Mouse (Mus musculus): ENCODE results near the gene Man1c1. TPM values are rescaled to one million over a fixed set of nuclear protein-coding genes. Genes with fewer than 3 reads are reported as not detected.

Gene Man1c1
- polyA plus RNA-seq, 1 experiment from 2014 or later: 3.7 TPM

GRCm38 (mm10) chr4:134651358-134651757 lies 52.7 kb downstream of the Man1c1 start:
- no peak overlapping the region for H3K4me2 ChIP-seq (replicated peaks; ENCODE audit: low read depth, low read length)
- H3K36me3 ChIP-seq (ENCODE audit: insufficient read depth, low read length): no peaks in the 10 kb centered on the region
- H3K9ac ChIP-seq (replicated peaks; ENCODE audit: low read length): no peak overlapping the region
- no peak overlapping the region for H3K4me3 ChIP-seq (ENCODE audit: low read length)
- no peaks in the 10 kb centered on the region for H3K9me3 ChIP-seq (ENCODE audit: low read length)
- no peak for ATAC-seq (ENCODE audit: low FRiP score, low TSS enrichment)
- no peak overlapping the region for H3K27ac ChIP-seq (ENCODE audit: low read length)
- no peaks in the 10 kb centered on the region for H3K27me3 ChIP-seq (ENCODE audit: insufficient read depth, low read length)
- 54% methylated on average over 7 of the region's 7 CpGs for WGBS
- H3K4me1 ChIP-seq (ENCODE audit: insufficient read depth, low read length): no peaks in the 10 kb centered on the region

- WGBS: 90% methylated on average over 21 of the region's 21 CpGs
- no peak for ATAC-seq (ENCODE audit: low FRiP score, low TSS enrichment)
- no peak overlapping the region for H3K4me2 ChIP-seq (replicated peaks; ENCODE audit: low read depth, low read length)
Measured at GRCm38 (mm10) chr4:134645042-134645948, 58.8 kb downstream of the Man1c1 start.

GRCm38 (mm10) chr4:134644410-134644809 lies 59.7 kb downstream of the Man1c1 start:
- H3K4me1 ChIP-seq (ENCODE audit: insufficient read depth, low read length): no peaks in the 10 kb centered on the region
- no peaks in the 10 kb centered on the region for H3K36me3 ChIP-seq (ENCODE audit: insufficient read depth, low read length)
- H3K9ac ChIP-seq (replicated peaks; ENCODE audit: low read length): no peak overlapping the region
- no peak overlapping the region for H3K27ac ChIP-seq (ENCODE audit: low read length)
- no peaks in the 10 kb centered on the region for H3K9me3 ChIP-seq (ENCODE audit: low read length)
- H3K4me2 ChIP-seq (replicated peaks; ENCODE audit: low read depth, low read length): no peak overlapping the region
- ATAC-seq (ENCODE audit: low FRiP score, low TSS enrichment): no peak
- no peaks in the 10 kb centered on the region for H3K27me3 ChIP-seq (ENCODE audit: insufficient read depth, low read length)
- 89% methylated on average over 6 of the region's 6 CpGs for WGBS
- H3K4me3 ChIP-seq (ENCODE audit: low read length): no peak overlapping the region

More at GRCm38 (mm10) chr4:134645042-134645948, 58.8 kb downstream of the Man1c1 start:
- Histone ChIP-seq H3K4me1 (ENCODE audit: insufficient read depth, low read length) (no peaks in the 10 kb centered on the region), H3K4me3 (ENCODE audit: low read length) (no peak overlapping the region), H3K27me3 (ENCODE audit: insufficient read depth, low read length) (no peaks in the 10 kb centered on the region), H3K36me3 (ENCODE audit: insufficient read depth, low read length) (no peaks in the 10 kb centered on the region), H3K9me3 (ENCODE audit: low read length) (no peaks in the 10 kb centered on the region), H3K27ac (ENCODE audit: low read length) (no peak overlapping the region), H3K9ac (replicated peaks; ENCODE audit: low read length) (no peak overlapping the region)

- Histone ChIP-seq H3K9ac (replicated peaks; ENCODE audit: low read length) (no peak overlapping the region), H3K27ac (ENCODE audit: low read length) (no peak overlapping the region), H3K4me3 (ENCODE audit: low read length) (no peak overlapping the region), H3K4me1 (ENCODE audit: insufficient read depth, low read length) (no peaks in the 10 kb centered on the region), H3K27me3 (ENCODE audit: insufficient read depth, low read length) (no peaks in the 10 kb centered on the region), H3K4me2 (replicated peaks; ENCODE audit: low read depth, low read length) (no peak overlapping the region), H3K9me3 (ENCODE audit: low read length) (0 out of 2 replicates have a peak, but pooled peaks cover 9% of the 10 kb centered on the region), H3K36me3 (ENCODE audit: insufficient read depth, low read length) (no peaks in the 10 kb centered on the region)
- 79% methylated on average over 30 of the region's 30 CpGs for WGBS
- no peak for ATAC-seq (ENCODE audit: low FRiP score, low TSS enrichment)
Measured at GRCm38 (mm10) chr4:134641711-134642516, 62.2 kb downstream of the Man1c1 start.

GRCm38 (mm10) chr4:134639325-134639724 lies 64.8 kb downstream of the Man1c1 start:
- WGBS: 57% methylated on average over 7 of the region's 7 CpGs
- Histone ChIP-seq H3K9me3 (ENCODE audit: low read length) (0 out of 2 replicates have a peak, but pooled peaks cover 9% of the 10 kb centered on the region), H3K4me2 (replicated peaks; ENCODE audit: low read depth, low read length) (no peak overlapping the region)

GRCm38 (mm10) chr4:134638111-134638550 lies 66.0 kb downstream of the Man1c1 start:
- 40% methylated on average over 5 of the region's 5 CpGs for WGBS

More at GRCm38 (mm10) chr4:134639325-134639724, 64.8 kb downstream of the Man1c1 start:
- H3K4me3 ChIP-seq (ENCODE audit: low read length): no peak overlapping the region
- H3K9ac ChIP-seq (replicated peaks; ENCODE audit: low read length): no peak overlapping the region
- no peaks in the 10 kb centered on the region for H3K4me1 ChIP-seq (ENCODE audit: insufficient read depth, low read length)
- H3K27me3 ChIP-seq (ENCODE audit: insufficient read depth, low read length): no peaks in the 10 kb centered on the region
- no peak overlapping the region for H3K27ac ChIP-seq (ENCODE audit: low read length)
- H3K36me3 ChIP-seq (ENCODE audit: insufficient read depth, low read length): no peaks in the 10 kb centered on the region
- no peak for ATAC-seq (ENCODE audit: low FRiP score, low TSS enrichment)

GRCm38 (mm10) chr4:134636406-134636805 lies 67.7 kb downstream of the Man1c1 start:
- WGBS: 45% methylated on average over 8 of the region's 8 CpGs
- Histone ChIP-seq H3K9me3 (ENCODE audit: low read length) (0 out of 2 replicates have a peak, but pooled peaks cover 9% of the 10 kb centered on the region), H3K4me3 (ENCODE audit: low read length) (no peak overlapping the region), H3K27ac (ENCODE audit: low read length) (no peak overlapping the region), H3K27me3 (ENCODE audit: insufficient read depth, low read length) (no peaks in the 10 kb centered on the region), H3K4me2 (replicated peaks; ENCODE audit: low read depth, low read length) (no peak overlapping the region), H3K9ac (replicated peaks; ENCODE audit: low read length) (no peak overlapping the region), H3K4me1 (ENCODE audit: insufficient read depth, low read length) (peaks cover 26% of the 10 kb centered on the region), H3K36me3 (ENCODE audit: insufficient read depth, low read length) (no peaks in the 10 kb centered on the region)
- peak; percentile 8; the same call in 1 of the 2 replicates for ATAC-seq (ENCODE audit: low FRiP score, low TSS enrichment)

More at GRCm38 (mm10) chr4:134638111-134638550, 66.0 kb downstream of the Man1c1 start:
- no peak for ATAC-seq (ENCODE audit: low FRiP score, low TSS enrichment)
- H3K9me3 ChIP-seq (ENCODE audit: low read length): 0 out of 2 replicates have a peak, but pooled peaks cover 9% of the 10 kb centered on the region
- no peaks in the 10 kb centered on the region for H3K27me3 ChIP-seq (ENCODE audit: insufficient read depth, low read length)
- no peaks in the 10 kb centered on the region for H3K36me3 ChIP-seq (ENCODE audit: insufficient read depth, low read length)
- H3K27ac ChIP-seq (ENCODE audit: low read length): no peak overlapping the region; the same call in 1 of the 2 replicates
- H3K4me2 ChIP-seq (replicated peaks; ENCODE audit: low read depth, low read length): no peak overlapping the region
- H3K4me3 ChIP-seq (ENCODE audit: low read length): no peak overlapping the region
- no peak overlapping the region for H3K9ac ChIP-seq (replicated peaks; ENCODE audit: low read length)
- H3K4me1 ChIP-seq (ENCODE audit: insufficient read depth, low read length): peaks cover 9% of the 10 kb centered on the region

GRCm38 (mm10) chr4:134634001-134634400 lies 70.1 kb downstream of the Man1c1 start:
- no peak for ATAC-seq (ENCODE audit: low FRiP score, low TSS enrichment)

GRCm38 (mm10) chr4:134632131-134632711 lies 71.9 kb downstream of the Man1c1 start:
- Histone ChIP-seq H3K4me3 (ENCODE audit: low read length) (no peak overlapping the region), H3K27ac (ENCODE audit: low read length) (peak overlapping the region; percentile 57), H3K36me3 (ENCODE audit: insufficient read depth, low read length) (no peaks in the 10 kb centered on the region), H3K4me2 (replicated peaks; ENCODE audit: low read depth, low read length) (no peak overlapping the region), H3K27me3 (ENCODE audit: insufficient read depth, low read length) (no peaks in the 10 kb centered on the region), H3K9ac (replicated peaks; ENCODE audit: low read length) (peak overlapping the region; percentile 31; the same call in 1 of the 2 replicates), H3K4me1 (ENCODE audit: insufficient read depth, low read length) (peaks cover 39% of the 10 kb centered on the region), H3K9me3 (ENCODE audit: low read length) (no peaks in the 10 kb centered on the region; the same call in 1 of the 2 replicates)
- WGBS: 35% methylated on average over 13 of the region's 13 CpGs
- ATAC-seq (ENCODE audit: low FRiP score, low TSS enrichment): no peak

More at GRCm38 (mm10) chr4:134634001-134634400, 70.1 kb downstream of the Man1c1 start:
- Histone ChIP-seq H3K36me3 (ENCODE audit: insufficient read depth, low read length) (no peaks in the 10 kb centered on the region), H3K27me3 (ENCODE audit: insufficient read depth, low read length) (no peaks in the 10 kb centered on the region), H3K9me3 (ENCODE audit: low read length) (peaks cover 7% of the 10 kb centered on the region; the same call in 1 of the 2 replicates), H3K4me3 (ENCODE audit: low read length) (no peak overlapping the region), H3K4me1 (ENCODE audit: insufficient read depth, low read length) (peaks cover 28% of the 10 kb centered on the region), H3K27ac (ENCODE audit: low read length) (no peak overlapping the region), H3K9ac (replicated peaks; ENCODE audit: low read length) (no peak overlapping the region), H3K4me2 (replicated peaks; ENCODE audit: low read depth, low read length) (no peak overlapping the region)
- 55% methylated on average over 13 of the region's 13 CpGs for WGBS

Data from kidney, embryonic 16.5 days (tissue).